Mouse (Mus musculus) kidney, adult 8-10 months (tissue): ENCODE results near the gene Snx1.

Source experiments
- DNase-seq, 2 experiments: peaks; one replicate each; pipeline ENCODE4 v3.0.0; 2022

Snx1 gene

DNA sequence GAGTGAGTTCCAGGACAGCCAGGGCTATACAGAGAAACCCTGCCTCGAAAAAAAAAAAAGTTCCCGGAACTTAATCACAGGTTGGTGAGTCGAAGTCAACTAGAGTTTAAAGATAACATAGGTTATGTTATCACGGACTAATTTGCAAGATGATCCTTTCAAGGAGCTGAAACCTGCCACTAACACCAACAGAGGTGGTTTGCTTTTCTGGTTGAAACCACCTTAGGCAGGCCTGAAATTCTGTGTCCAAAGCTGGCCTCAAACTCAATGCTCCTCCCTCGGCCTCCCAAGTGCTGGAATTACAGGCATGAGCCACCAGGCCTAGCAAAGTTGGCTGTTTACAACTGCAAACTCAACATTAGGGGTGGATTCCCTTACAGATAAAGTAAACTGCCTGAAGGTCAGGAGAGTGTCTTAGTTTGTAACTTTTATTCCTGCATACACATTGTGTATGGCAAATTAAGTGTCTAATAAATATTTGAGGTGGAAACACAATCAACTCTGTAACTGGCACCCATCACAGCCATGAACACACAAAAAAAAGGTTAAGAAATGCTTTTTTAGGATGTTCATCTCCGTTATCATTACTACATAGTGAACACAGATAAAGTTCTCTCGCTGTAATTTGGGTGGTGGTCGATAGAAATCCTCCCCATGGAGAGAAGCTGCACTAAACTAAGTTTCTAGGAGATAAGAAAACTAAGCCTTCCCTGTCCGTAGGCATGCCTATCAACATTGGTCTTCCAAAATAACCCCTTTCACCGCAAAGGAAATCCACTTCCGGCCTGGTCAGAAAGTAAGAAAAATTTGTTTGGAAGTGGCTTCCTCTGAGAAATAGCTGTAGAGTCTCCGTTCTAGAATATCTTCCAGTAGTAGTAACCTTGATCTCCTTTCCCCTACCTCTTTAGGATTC lies 588 bp downstream of the Snx1 start:
- DNase-seq = peak in 1 of 2 experiments; percentile 22

DNA sequence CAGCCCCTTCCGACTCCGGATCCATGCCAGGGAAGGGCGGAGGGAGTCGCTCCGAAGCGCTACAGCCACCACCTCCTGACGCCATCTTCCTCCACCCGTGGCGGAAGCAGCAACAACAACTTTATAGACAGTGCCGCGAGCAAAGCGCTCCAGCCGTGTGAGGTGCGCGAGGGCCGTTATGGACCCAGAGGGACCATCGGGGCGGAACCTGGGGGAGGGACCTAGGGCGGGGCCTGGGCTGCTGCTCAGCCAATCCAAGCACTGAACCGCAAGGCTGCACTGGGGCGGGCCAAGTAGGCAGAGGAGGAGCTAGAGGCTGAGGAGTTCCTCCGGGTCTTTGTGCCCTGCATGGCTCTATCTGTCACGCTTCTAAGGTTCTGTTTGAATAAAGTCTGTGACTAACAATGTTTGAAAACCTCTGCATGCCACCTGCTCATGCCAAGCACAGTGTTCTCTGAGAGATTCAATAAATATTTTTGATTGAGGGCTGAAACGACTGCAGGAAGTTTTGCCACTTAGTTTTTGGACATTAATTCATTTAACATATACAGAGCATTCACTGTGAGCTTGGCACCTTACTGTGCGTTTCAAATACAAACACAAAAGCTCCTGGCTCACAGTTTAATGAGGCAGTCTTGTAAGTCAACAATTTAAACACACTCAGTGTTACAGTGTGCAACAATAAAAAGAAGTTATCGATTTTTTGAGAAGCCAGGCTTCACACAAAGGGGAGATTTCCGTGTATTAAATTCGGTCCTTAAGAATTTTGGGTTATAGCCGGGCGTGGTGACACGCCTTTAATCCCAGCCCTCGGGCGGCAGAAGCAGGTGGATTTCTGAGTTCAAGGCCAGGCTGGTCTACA lies 1.5 kb downstream of the Snx1 start:
- peak; percentile 98 to 99 for DNase-seq

DNA sequence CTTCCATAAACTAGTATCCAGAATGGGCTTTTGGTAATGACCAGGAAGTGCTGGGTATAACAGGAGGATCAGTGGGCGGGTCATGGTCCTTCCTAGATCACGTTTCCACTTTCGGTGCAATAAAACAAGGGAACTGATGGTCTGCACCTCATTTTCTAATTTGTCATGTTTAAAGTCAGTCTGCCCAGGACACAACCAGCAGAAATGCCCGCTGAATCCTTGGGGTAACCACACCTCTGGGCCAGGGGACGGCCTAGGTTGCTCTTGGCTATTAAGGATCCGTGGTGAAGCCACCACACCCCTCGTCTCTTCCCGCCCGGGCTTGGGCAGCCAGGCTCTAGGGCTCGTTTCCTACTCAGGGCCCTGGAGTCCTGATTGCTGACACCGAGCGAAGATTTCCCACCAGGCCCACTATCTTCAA lies 2.3 kb downstream of the Snx1 start:
- DNase-seq = peak; percentile 30 to 31

DNA sequence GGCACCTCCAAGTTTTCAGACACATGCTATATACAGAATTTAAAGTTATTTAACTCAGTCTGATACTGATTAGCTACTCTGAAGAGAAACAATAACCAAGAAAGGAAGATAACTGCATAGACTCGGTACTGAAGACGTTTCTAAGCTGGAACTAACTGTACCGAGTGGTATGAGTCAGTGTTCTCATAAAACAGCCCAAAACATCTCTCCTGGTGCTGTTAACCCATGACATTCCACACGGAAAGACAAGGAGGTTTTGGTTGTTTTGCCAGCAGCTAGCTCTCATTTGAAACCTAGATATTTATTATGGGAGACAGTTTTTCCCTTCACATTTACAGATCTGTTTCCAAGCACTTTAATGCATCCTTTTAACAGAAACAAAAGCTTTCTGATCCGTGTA lies 2.7 kb downstream of the Snx1 start:
- no peak for DNase-seq

DNA sequence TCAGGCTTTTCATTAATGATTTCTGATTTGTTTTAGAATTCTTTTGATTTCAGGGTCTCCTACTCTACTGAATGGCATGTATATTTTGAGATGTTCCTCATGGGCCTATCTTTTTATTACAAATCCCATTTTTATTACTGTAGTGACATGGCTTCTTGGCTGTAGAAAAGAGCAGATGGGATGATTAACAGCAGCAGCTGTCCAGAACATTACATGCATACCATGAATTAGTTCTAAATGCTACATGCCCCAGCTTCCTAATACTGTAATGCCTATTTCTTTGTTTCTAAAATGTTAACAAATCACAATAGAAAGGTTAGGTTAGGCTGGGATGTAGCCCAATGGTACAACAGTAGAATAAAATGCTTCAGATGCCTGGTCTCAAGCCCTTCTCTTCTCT lies 5.0 kb downstream of the Snx1 start:
- no peak for DNase-seq

DNA sequence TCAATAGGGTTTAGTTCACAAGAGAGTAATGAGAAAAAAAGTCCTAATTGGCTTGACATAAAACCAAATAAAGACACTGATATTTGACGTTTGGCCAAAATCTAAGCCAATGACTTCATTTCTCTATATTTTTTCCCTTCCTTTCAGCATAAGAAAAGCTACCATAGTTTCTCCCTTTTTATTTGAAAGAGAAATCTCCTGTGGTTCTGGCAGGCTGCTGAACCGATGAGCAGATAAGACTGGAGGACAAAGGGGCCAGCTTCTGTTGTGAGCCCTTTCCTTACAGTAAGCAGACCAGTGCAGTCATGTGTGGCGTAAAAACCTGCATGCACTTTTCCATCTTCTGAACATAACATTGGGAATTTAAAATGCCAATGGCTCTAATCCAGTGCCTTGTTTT lies 5.4 kb downstream of the Snx1 start:
- no peak for DNase-seq

DNA sequence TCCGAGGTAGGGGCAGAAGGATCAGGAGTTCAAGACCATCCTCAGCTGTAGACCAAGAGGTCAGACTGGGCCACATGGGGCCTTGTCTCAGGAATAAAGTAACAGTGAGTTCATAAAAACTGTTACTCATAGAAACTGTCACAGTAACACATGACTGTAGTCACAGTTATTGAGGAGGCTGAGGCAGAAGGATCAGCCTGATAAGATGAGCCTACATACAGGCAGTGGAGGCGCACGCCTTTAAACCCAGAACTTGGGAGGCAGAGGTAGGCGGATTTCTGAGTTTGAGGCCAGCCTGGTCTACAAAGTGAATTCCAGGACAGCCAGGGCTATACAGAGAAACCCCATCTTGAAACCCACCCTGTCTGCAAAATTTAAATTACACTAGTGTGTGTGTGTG lies 6.3 kb downstream of the Snx1 start:
- no peak for DNase-seq

DNA sequence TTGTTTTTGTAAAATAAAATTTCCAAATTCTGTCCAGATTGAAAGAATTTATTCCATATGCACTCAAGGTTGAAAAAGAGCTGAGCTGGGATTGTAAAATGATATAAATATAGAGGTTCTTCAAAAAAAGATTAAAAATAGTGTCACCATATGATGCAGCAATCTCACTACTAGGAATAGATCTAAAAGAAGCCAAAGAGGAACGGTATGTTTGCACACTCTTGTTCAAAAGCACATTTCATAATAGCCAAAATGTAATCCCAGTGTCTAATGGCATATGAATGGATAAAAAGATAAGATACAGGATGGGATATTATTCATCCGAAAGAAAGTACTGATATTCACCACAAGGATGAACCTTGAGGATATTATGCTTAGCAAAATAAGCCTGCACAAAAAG lies 6.9 kb downstream of the Snx1 start:
- no peak for DNase-seq

DNA sequence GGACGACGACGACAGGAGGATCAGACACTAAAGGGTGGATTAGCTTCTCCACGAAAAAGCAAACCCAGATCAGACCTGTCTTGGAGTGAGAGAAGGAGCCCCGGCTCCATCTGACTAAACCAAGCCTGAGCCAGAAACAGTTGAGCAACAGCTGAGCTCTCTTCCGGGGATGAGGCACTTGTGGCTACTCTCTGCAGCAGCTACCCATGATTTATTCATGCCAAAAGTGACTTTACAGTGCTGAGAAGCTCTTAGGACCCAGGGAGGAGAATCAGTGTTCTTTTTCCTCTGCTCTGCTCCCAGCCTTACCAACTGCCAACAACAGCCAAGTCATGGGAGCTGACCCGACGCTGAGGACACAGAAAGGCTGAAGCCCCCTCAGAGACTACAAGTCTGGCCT lies 9.5 kb downstream of the Snx1 start:
- no peak for DNase-seq

DNA sequence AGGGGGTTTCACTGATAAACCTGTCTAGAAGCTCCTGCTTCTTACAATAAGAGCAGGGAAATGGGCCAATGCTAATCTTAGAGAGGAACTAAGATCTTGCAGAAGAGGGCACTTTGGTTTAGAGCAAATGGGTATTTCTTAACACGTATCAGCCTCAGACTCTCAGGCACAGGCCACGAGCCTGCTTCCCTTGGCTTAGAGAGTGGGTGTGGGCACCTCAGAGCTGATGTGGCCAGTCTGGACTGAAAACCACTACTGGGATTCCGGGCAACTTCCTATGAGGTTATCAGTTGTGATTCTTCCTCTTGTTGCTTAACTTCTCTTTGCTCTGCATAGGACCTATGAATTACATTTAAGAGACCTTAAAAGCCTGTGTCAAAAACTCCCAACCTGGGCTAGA lies 12.0 kb downstream of the Snx1 start:
- no peak for DNase-seq

DNA sequence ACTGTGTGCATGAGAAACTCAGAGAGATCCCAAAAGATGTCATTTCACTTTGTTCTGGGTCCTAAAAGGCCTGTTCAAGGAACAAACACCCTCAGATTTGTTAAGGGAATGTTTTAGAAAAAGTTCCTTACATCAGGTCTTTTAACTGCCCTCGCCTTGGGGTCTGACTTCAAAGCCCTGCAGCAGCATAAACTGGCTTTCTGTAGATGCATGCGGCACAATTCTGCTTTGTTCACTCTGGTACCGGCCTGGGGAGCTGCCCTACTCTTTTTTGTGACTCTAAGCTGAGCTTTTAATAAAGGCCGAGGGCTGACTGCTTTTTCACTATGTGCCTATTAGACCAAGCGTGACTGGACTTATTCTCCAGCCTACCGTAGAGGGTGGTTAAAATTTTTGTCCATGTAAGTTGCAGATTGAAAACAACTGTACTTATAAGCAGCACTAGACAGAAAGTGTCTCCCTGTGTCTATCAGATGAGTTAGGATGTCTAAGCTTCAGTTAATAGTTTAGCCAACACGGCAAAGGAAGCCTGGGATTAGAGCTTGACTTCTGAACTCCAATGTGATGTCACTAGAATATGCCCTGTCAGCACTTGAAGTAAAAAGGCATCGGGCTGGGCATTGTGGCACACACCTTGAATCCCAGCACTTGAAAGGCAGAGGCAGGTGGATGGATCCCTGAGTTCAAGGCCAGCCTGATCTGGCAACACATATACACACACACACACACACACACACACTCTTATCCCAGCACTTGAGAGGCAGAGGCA lies 15.6 kb downstream of the Snx1 start:
- DNase-seq = peak; percentile 55 to 75

DNA sequence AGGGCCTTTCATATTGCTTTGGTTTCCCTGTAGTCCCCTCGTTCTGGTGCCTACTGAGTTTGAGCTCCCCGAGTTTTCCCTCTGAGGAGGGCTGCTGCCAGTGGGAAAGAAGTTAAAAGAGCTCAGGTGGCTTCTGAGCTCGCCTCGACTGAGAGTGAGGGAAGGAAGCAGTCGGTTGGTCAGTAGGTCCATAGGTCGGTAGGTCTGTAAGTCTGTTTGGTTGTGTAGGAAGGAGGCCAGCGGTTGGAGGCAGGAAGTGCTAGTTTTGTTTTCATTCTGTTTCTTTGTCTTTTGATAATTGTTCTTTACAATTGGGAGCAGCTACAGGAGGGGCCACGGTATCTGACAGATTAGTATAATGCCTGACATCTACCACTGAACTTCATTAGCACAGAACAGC lies 16.3 kb downstream of the Snx1 start:
- DNase-seq = peak in 1 of 2 experiments; percentile 33

DNA sequence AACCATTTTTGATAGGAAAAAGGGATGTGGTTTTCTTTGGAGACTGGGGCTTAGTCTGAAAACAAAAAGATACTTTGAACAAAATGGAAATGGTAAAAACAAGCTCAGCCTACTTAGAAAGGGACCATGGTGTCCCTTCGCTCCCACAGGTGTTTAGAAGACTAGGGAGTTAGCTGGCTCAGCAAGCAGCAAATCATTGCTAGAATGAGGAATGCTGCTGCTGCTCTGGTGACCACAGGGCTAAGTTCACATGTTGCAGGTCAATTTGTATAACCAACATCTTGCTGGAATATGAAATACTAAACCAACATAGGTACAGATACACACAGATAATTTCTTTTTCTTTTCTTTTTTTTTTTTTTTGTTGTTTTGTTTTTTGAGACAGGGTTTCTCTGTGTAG lies 16.8 kb downstream of the Snx1 start:
- DNase-seq = peak; percentile 56 to 65

DNA sequence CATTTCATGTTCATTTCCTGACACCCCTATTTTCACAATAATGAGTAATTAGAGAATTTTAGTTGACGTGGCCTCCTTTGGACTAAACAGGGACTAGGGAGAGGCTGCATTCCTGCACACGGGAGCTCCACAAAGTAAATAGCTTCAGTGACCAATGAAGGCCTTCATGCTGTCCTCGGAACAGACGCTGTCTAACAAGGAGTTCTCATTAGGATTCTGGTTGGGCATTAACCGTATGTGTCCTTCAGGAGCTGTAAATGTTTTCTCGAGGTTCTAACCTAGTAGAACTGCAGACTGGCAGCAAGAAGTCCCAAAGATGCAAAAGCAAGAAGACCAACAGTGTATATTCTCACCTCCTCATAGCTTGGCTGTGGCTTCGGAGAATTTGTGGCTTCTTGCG lies 21.2 kb downstream of the Snx1 start:
- peak; percentile 40 to 56 for DNase-seq

DNA sequence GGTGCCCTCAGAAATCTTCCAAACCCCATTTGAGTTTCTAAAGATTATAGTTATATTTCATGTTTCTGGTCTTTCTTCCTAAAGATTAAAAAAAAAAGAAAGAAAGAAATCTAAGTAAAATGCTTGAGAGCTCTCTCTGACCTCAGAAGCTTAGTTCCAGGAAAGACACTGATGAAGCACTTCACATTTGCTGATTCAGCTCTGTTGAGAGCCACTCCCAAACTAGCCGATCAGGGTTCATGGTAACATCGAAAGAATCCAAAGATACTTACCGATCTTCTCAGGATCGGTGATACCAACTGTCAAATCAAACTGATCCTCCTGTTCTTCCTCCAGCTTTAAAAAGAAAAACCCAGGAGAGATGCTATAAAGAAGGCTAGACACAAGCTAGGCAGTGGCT lies 21.8 kb downstream of the Snx1 start:
- peak in 1 of 2 experiments; percentile 26 for DNase-seq

DNA sequence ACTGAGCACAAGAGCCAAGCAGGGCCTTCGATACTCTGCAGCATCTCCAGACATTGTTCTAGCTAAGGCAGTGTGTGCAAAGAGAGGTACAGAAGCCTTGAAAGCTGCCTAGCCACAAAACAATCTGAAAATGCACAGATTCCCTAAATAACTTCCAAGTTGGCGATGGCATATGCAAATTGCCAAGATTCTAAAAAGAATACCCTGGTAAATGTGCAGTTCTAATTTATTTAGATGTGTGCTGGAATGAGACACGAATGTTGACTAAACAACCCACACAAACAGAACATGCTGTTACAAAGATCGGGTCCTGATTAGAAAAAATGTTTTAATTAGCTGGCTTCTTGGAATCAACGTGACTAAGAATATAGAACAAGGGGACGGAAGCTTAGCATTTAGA lies 23.7 kb downstream of the Snx1 start:
- no peak for DNase-seq

DNA sequence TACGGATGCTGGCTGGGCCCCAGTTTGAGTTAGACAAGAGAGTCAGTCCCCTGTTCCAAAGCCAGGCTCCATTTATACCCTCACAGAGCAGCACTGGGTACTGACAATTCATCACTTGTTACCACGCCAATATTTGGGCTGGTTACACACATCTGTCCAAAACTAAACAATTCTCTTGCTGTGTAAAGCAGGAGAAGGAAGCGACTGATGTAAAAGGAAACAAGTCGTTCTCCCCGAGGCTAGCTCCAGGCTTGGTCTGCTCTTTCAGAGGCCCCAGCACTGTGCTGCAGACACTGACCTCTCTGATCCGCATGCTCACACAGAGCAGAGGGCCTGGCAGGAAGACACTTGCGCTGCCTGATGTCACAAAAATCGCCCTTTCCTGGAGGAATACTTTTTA lies 24.8 kb downstream of the Snx1 start:
- no peak for DNase-seq

DNA sequence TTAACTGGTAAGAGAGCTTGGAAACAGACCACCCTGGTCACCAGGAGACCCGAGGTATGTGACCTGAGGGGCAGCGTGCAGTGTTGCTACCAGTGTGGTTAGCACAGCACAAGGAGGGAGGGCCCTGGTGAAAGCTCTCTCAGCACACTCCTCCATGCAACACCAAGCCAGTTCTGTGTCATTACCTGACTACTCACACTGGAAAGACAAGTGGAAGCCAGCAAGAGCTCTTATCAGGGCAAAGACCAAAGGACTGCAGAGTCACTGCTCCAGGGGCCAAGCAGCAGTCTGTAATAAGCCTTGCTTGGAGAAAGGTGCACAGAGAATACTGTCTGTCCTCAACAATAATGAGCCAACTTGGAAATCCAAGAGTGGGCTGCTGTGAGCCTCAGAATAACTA lies 33.7 kb downstream of the Snx1 start:
- DNase-seq = no peak

DNA sequence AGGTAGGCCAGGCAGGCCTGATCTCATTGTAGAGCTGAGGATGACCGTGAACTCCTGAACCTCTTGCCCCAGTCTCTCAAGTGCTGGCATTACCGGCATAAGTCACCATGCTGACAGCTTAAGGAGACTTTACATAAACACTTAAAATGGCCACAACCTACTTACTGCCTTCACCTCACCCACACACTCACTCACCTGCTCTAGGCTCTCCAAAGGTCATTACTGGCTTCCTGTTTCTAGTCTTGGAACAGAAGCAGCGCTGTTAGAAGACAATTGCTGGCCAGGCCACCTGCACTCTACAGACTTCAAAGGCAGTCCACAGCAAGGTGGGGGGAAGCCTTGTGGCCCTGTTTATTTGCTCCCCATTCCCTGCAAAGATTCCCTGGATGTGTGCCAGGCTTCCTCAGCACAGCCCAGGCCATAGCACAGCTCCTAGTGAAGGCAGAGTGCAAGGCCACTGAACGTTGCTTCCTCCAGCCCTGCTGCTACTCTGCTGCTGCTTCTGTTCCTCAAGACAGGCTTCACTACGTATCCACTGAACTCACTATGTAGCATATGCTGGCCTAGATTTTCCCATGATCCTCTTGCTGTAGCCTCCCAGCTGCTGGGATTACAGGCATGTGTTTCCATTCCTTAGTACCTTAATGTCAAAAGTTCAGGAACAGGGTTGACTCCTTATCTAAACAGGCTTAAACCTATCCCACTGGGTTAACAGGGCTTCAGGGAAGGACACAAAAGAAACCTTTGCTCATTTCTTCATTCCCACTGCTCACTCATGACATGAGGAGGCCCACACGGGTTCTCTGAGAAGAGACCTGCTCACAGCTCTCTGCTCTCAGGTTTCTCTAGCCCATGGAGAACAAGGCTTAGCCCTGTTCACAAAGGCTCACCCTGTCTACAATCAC lies 34.8 kb downstream of the Snx1 start:
- DNase-seq = no peak

DNA sequence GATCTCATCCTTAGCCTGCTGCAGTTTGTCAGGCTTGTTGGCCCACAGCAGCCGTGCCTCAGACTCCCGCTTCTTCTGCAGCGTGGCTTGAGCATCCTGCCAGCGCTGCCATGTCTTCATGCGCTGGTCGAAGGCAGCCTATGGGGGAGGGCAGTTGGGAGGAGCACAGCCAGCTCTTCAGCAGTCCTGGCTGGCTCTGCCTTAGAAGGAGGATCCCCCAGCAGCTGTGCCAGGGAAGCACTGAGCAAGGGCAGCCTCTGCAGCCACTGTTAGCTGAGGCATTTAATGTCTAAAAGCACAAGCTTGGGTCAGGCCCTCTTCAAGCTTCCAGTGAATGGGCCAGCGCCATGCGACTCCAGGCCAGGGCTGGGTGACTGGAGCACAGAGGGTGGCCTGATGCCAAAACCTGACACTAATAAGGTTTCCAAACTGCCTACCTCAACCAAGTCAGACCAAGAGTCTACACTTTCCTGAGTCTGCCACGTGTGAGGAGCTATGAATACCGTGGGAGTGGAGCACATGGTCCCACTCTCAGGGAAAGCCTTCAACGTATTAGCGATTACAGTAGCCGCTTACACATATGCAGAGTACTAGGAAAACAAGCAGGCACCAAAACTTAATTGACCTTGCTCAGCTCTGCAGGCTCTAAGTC lies 35.7 kb downstream of the Snx1 start:
- no peak for DNase-seq

DNA sequence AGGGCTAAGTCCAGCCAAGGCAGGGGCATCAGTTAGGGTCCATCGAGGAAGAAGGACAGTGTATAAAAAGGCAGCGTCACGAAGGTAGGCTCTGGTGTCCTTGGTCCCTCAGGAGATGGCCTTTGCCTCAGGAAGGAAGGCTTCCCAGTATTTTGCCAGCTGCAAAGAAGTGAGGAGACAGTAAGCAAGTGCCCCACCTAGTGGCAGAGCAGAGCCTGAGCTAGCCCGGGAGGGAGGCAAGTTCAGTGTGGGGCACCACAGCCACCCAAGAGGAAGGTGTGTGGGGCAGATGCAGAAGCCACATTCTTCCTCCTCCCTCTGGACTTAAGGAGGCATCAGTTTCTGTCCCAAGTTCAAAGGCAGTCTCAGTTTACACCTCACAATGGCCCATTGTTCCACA lies 38.0 kb downstream of the Snx1 start:
- peak; percentile 27 to 58 for DNase-seq

DNA sequence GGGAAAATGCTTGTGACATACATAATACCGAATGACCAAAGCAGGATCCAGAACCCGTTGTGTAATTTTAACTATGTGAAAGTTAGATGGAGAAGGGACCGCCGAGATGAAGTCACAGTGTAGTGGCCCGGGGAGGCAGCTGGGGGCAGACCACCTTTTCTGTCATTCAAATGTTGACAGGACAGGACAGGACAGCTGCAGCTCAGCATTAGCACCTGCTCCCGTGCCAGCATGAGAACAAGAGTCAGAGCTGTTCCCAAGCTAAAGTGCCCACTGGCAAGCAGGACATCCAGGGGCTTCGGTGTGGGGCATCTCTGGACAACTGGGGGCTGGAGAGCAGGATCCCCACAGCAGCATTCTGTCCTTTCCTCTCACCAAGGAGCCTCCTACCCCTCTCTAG lies 39.3 kb downstream of the Snx1 start:
- no peak for DNase-seq
